In genomic region chr2:38424976-38425375, GRCm38 (mm10) we compare ENCODE assay signal across 15 mouse cellular contexts.
DNase-seq lines count a peak whose midpoint lies in the region; ATAC-seq lines count a peak whose summit lies in the region.
"Had no signal": no experiment of that assay in that cellular context is flagged by ENCODE, and none has a peak within 500 bp of the region (broad histone marks: within the 10 kb centered on the region; RNA-seq: fewer than 3 reads in every experiment).

No protein-coding gene starts in this region.

- H3K9ac ChIP-seq in heart, embryonic 11.5 days (ENCODE audit: low read depth, low read length): no peak overlapping the region
- no peak overlapping the region; the same call in 1 of the 2 replicates for H3K9ac ChIP-seq in embryonic facial prominence, embryonic 13.5 days
- H3K9ac ChIP-seq in hindbrain, embryonic 14.5 days: no peak overlapping the region
- H3K9ac ChIP-seq in midbrain, embryonic 14.5 days (replicated peaks; ENCODE audit: low read length): peak overlapping the region; percentile 34; the same call in 1 of the 2 replicates
- H3K9ac ChIP-seq: embryonic facial prominence, embryonic 15.5 days had no signal

- H3K36me3 ChIP-seq in heart, embryonic 11.5 days (ENCODE audit: control insufficient read depth, insufficient read depth, low read length): no peaks in the 10 kb centered on the region
- no peaks in the 10 kb centered on the region for H3K36me3 ChIP-seq in embryonic facial prominence, embryonic 13.5 days
- H3K36me3 ChIP-seq in hindbrain, embryonic 14.5 days (replicated peaks; ENCODE audit: control insufficient read depth, insufficient read depth): no peaks in the 10 kb centered on the region
- no peaks in the 10 kb centered on the region for H3K36me3 ChIP-seq in midbrain, embryonic 14.5 days (ENCODE audit: control insufficient read depth, insufficient read depth, low read length)
- H3K36me3 ChIP-seq: embryonic facial prominence, embryonic 15.5 days had no signal

- peaks cover 5% of the 10 kb centered on the region; the same call in 1 of the 2 replicates for H3K27me3 ChIP-seq in heart, embryonic 11.5 days (ENCODE audit: control insufficient read depth, insufficient read depth, low read length)
- H3K27me3 ChIP-seq in embryonic facial prominence, embryonic 13.5 days: no peaks in the 10 kb centered on the region
- no peaks in the 10 kb centered on the region for H3K27me3 ChIP-seq in hindbrain, embryonic 14.5 days (ENCODE audit: control insufficient read depth, insufficient read depth, low read length)
- 0 out of 2 replicates have a peak, but pooled peaks cover 4% of the 10 kb centered on the region for H3K27me3 ChIP-seq in midbrain, embryonic 14.5 days (ENCODE audit: control insufficient read depth, insufficient read depth, low read length)
- H3K27me3 ChIP-seq: embryonic facial prominence, embryonic 15.5 days had no signal

- H3K4me2 ChIP-seq in heart, embryonic 11.5 days: peak overlapping the region; percentile 55
- H3K4me2 ChIP-seq in embryonic facial prominence, embryonic 13.5 days: peak overlapping the region; percentile 53
- peak overlapping the region; percentile 40 for H3K4me2 ChIP-seq in hindbrain, embryonic 14.5 days (replicated peaks)
- H3K4me2 ChIP-seq in midbrain, embryonic 14.5 days (ENCODE audit: low read length): peak overlapping the region; percentile 43

- H3K9me3 ChIP-seq in heart, embryonic 11.5 days (replicated peaks; ENCODE audit: control insufficient read depth, low read length): no peaks in the 10 kb centered on the region
- no peaks in the 10 kb centered on the region for H3K9me3 ChIP-seq in embryonic facial prominence, embryonic 13.5 days
- H3K9me3 ChIP-seq in hindbrain, embryonic 14.5 days (ENCODE audit: control insufficient read depth, low read length): no peaks in the 10 kb centered on the region
- H3K9me3 ChIP-seq in midbrain, embryonic 14.5 days (ENCODE audit: control insufficient read depth, low read length): no peaks in the 10 kb centered on the region
- H3K9me3 ChIP-seq: embryonic facial prominence, embryonic 15.5 days had no signal

- peaks cover 8% of the 10 kb centered on the region for H3K4me1 ChIP-seq in heart, embryonic 11.5 days (ENCODE audit: control insufficient read depth, insufficient read depth, low read length)
- peaks cover 16% of the 10 kb centered on the region for H3K4me1 ChIP-seq in embryonic facial prominence, embryonic 13.5 days
- H3K4me1 ChIP-seq in hindbrain, embryonic 14.5 days (replicated peaks; ENCODE audit: control insufficient read depth, insufficient read depth, low read length): peaks cover 16% of the 10 kb centered on the region
- peaks cover 22% of the 10 kb centered on the region for H3K4me1 ChIP-seq in midbrain, embryonic 14.5 days (ENCODE audit: control insufficient read depth, insufficient read depth, low read length)

- 33% methylated on average over 9 of the region's 9 CpGs for WGBS in heart, embryonic 11.5 days (ENCODE audit: insufficient replicate concordance)
- WGBS in embryonic facial prominence, embryonic 13.5 days: 17% methylated on average over 9 of the region's 9 CpGs
- WGBS in hindbrain, embryonic 14.5 days: 13% methylated on average over 9 of the region's 9 CpGs
- 12% methylated on average over 9 of the region's 9 CpGs for WGBS in midbrain, embryonic 14.5 days

- H3K4me3 ChIP-seq in heart, embryonic 11.5 days (ENCODE audit: low read depth, low read length): peak overlapping the region; percentile 23; the same call in 1 of the 2 replicates
- peak overlapping the region; percentile 29; the same call in 1 of the 2 replicates for H3K4me3 ChIP-seq in embryonic facial prominence, embryonic 13.5 days
- H3K4me3 ChIP-seq in hindbrain, embryonic 14.5 days (replicated peaks; ENCODE audit: low read length): no peak overlapping the region
- no peak overlapping the region for H3K4me3 ChIP-seq in midbrain, embryonic 14.5 days (replicated peaks; ENCODE audit: low read depth, low read length)
- H3K4me3 ChIP-seq: gastrocnemius, adult 2 months had no signal

- DNase-seq in heart, postnatal 10 days: no peak
- no peak for DNase-seq in hindbrain, embryonic 14.5 days (ENCODE audit: low spot score)
- peak; percentile 30 for DNase-seq in midbrain, embryonic 14.5 days
- DNase-seq in spleen, adult 12 weeks (ENCODE audit: low spot score): no peak
- no peak for DNase-seq in adrenal gland, adult (ENCODE audit: inconsistent age in 2 of 2, low spot score in 1 of 2)
- no peak for DNase-seq in liver
- DNase-seq: adrenal gland, postnatal 10 days; cerebellum, adult 11 months; gastrocnemius, adult 2 months; kidney, postnatal 14 days; lung, postnatal 36 days; thymus, postnatal 4 days had no signal

- intact Hi-C loops in heart, postnatal 10 days (cut with DNase I): no loop called here

- no peak for ATAC-seq in heart, embryonic 11.5 days (replicated peaks; ENCODE audit: insufficient number of reproducible peaks, low FRiP score, low TSS enrichment)
- ATAC-seq in embryonic facial prominence, embryonic 13.5 days (ENCODE audit: insufficient number of reproducible peaks, insufficient read depth, low FRiP score, low TSS enrichment, low read depth): no peak
- no peak; the same call in 1 of the 2 replicates for ATAC-seq in hindbrain, embryonic 14.5 days (ENCODE audit: low FRiP score)
- 0 out of 2 replicates have a peak, but pooled peaks have one; percentile 11 for ATAC-seq in midbrain, embryonic 14.5 days (ENCODE audit: low FRiP score, low TSS enrichment)

- no peak overlapping the region for H3K27ac ChIP-seq in heart, embryonic 11.5 days (ENCODE audit: low read depth, low read length)
- no peak overlapping the region for H3K27ac ChIP-seq in embryonic facial prominence, embryonic 13.5 days
- peak overlapping the region; percentile 55 for H3K27ac ChIP-seq in hindbrain, embryonic 14.5 days
- H3K27ac ChIP-seq in midbrain, embryonic 14.5 days (replicated peaks; ENCODE audit: low read depth, low read length): peak overlapping the region; percentile 87
- H3K27ac ChIP-seq: embryonic facial prominence, embryonic 15.5 days; gastrocnemius, adult 2 months had no signal

Comparison
In these comparisons a context has a peak if more than half of its experiments do, and no peak if none do; other contexts are left out.
1. H3K27ac ChIP-seq: peak in hindbrain, embryonic 14.5 days (single experiment) and midbrain, embryonic 14.5 days (single experiment); none in heart, embryonic 11.5 days (single experiment) and embryonic facial prominence, embryonic 13.5 days (single experiment).
2. H3K4me3 ChIP-seq: peak in heart, embryonic 11.5 days (single experiment) and embryonic facial prominence, embryonic 13.5 days (single experiment); none in hindbrain, embryonic 14.5 days (single experiment) and midbrain, embryonic 14.5 days (single experiment).
3. Peak in every context shown above with its lines, with median percentiles within 50 percentile points of each other: H3K4me2 ChIP-seq.